In the genomic region with DNA sequence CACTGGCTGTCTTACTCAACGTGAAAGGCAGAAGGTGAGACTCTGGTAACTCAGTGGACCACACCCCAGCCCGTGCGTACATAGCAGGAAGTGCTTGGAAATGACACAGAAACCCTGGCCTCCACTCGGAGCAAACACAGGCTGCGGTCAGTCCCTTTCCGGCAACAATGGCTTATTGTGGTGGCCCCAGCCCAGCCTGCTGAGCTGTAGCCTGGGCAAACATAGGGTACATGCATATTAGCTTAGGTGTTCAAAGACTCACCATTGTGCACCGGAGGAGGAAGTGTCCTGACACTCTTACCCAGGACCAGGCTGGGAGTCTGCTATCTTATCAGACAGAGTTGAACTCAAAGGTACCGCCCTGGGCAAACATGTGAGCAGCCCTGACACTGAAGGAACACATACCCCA, we compare ENCODE assay signal across 10 mouse cellular contexts. TPM values are rescaled to one million over a fixed set of nuclear protein-coding genes. Genes with fewer than 3 reads are reported as not detected.
DNase-seq lines count a peak whose midpoint lies in the region; TF ChIP-seq lines count a peak whose summit lies in the region.
"Had no signal": no experiment of that assay in that cellular context is flagged by ENCODE, and none has a peak within 500 bp of the region (broad histone marks: within the 10 kb centered on the region; RNA-seq: fewer than 3 reads in every experiment).

No protein-coding gene starts in this region.

- 78% methylated on average over 8 of the region's 8 CpGs for WGBS in cerebellum, adult 2 months

- no peak overlapping the region for H3K4me3 ChIP-seq in cerebellum, adult 2 months (replicated peaks; ENCODE audit: insufficient read depth, low read depth, low read length)

- H3K4me1 ChIP-seq in cerebellum, adult 2 months (ENCODE audit: control insufficient read depth, insufficient read depth, low read length), result peaks cover 4% of the 10 kb centered on the region

- TF ChIP-seq POLR2A in cerebellum, adult 2 months (IDR thresholded peaks at IDR 0.05; ENCODE audit: borderline replicate concordance, insufficient read depth, low read length), result no peak

- DNase-seq in cerebellum, adult 11-12 months, result peak; percentile 21
- no peak for DNase-seq in cerebellum, adult 2 months
- DNase-seq in urinary bladder, postnatal 14 days (ENCODE audit: low spot score), result peak; percentile 66
- no peak for DNase-seq in urinary bladder, postnatal 10 days (ENCODE audit: low spot score)
- DNase-seq in lung, postnatal 14 days, result peak; percentile 30
- DNase-seq in gastrocnemius, adult 18-20 months (ENCODE audit: low spot score), result no peak
- no peak for DNase-seq in right cerebral cortex, postnatal 14 days
- no peak for DNase-seq in right cerebral cortex, postnatal 4 days
- DNase-seq: kidney, postnatal 10 days; thymus, postnatal 36 days had no signal

- H3K27me3 ChIP-seq in cerebellum, adult 2 months (ENCODE audit: control insufficient read depth, insufficient read depth, low read length), result no peaks in the 10 kb centered on the region

- no peak overlapping the region for H3K27ac ChIP-seq in cerebellum, adult 2 months (ENCODE audit: insufficient read depth, low read length)

- no peak for TF ChIP-seq CTCF in cerebellum, adult 2 months (IDR thresholded peaks at IDR 0.05; ENCODE audit: borderline replicate concordance, insufficient read depth, low read depth, low read length)

RNA-seq across cellular contexts. Expression of gene Cables2, which starts 3.6 kb away (rescaled TPM):
- 46.3 and 51.7 TPM in 2 replicates for polyA plus RNA-seq in cerebellum, adult 2 months (2012; rRNA removed)
- 1 to 10 TPM; 8.2 to 9.1 TPM for total RNA-seq in gastrocnemius, adult 18-20 months (2021)

RNA-seq across cellular contexts. Expression of gene Rbbp8nl, which starts 12.8 kb away (rescaled TPM):
- polyA plus RNA-seq in cerebellum, adult 2 months (2012; rRNA removed), result not detected in 2 replicates
- not detected for total RNA-seq in gastrocnemius, adult 18-20 months (2021)

RNA-seq across cellular contexts. Expression of gene Rps21, which starts 19.7 kb away (rescaled TPM):
- 1,729 and 1,776 TPM in 2 replicates for polyA plus RNA-seq in cerebellum, adult 2 months (2012; rRNA removed)
- 100 to 1,000 TPM; 355 to 460 TPM for total RNA-seq in gastrocnemius, adult 18-20 months (2021)

RNA-seq across cellular contexts. Expression of gene Lama5, which starts 51.2 kb away (rescaled TPM):
- polyA plus RNA-seq in cerebellum, adult 2 months (2012; rRNA removed), result 6.4 and 7.0 TPM in 2 replicates
- 10 to 100 TPM in 1 of 2 experiments, 1 to 10 TPM in 1; 9.6 to 10.6 TPM for total RNA-seq in gastrocnemius, adult 18-20 months (2021)

RNA-seq across cellular contexts. Expression of gene Gata5, which starts 57.6 kb away (rescaled TPM):
- polyA plus RNA-seq in cerebellum, adult 2 months (2012; rRNA removed), result not detected in 2 replicates
- total RNA-seq in gastrocnemius, adult 18-20 months (2021), result not detected

Comparison
In these comparisons a context has a peak if more than half of its experiments do, and no peak if none do; other contexts are left out.
1. DNase-seq: peak in cerebellum, adult 11-12 months (single experiment), urinary bladder, postnatal 14 days (single experiment) and lung, postnatal 14 days (single experiment); none in cerebellum, adult 2 months (0 of 2), urinary bladder, postnatal 10 days (single experiment), gastrocnemius, adult 18-20 months (single experiment), right cerebral cortex, postnatal 14 days (single experiment) and right cerebral cortex, postnatal 4 days (single experiment).